18 mouse cellular contexts compared by ENCODE assay signal in the genomic region with DNA sequence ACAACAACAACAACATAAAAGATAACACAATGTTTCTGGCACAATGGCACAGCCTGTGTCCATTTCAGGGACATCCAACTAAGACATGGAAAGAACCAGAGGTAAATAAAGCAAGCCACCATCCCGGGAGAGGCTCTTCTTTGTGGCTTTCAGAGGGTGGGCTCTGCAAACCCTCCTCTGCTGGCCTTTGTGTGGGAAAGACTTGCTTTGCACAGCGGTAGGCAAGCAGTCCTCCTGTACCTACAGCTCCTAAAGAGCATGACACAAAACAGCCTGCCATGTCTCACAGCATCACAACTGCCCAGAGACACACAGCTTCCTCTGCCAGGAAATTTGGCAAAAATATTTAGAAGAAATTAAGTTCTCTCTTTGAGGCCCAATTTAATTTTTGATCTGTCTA.
"Had no signal": no experiment of that assay in that cellular context is flagged by ENCODE, and none has a peak within 500 bp of the region (broad histone marks: within the 10 kb centered on the region; RNA-seq: fewer than 3 reads in every experiment).

No protein-coding gene starts in this region.

- DNase-seq: lung, adult 18-20 months; lung, embryonic 14.5 days; lung, postnatal 10 days; lung, postnatal 4 days; retina, postnatal 1 day; right cerebral cortex, adult 18-20 months; right cerebral cortex, postnatal 25 days; right cerebral cortex, postnatal 4 days; spleen, adult 18-20 months; thymus, adult 18-20 months; thymus, postnatal 14 days; thymus, postnatal 36 days had no signal

- H3K27ac ChIP-seq: liver, embryonic 14.5 days; midbrain, embryonic 10.5 days; midbrain, embryonic 15.5 days; neural tube, embryonic 13.5 days; neural tube, embryonic 15.5 days had no signal

- H3K4me2 ChIP-seq: lung, embryonic 14.5 days; midbrain, embryonic 15.5 days; neural tube, embryonic 13.5 days; neural tube, embryonic 15.5 days had no signal

- H3K4me1 ChIP-seq: midbrain, embryonic 15.5 days; neural tube, embryonic 15.5 days had no signal

- H3K36me3 ChIP-seq: midbrain, embryonic 15.5 days had no signal

- H3K4me3 ChIP-seq: midbrain, embryonic 10.5 days; midbrain, embryonic 15.5 days; myocyte; neural tube, embryonic 13.5 days; neural tube, embryonic 15.5 days had no signal

- ATAC-seq: midbrain, embryonic 15.5 days had no signal

- H3K27me3 ChIP-seq: midbrain, embryonic 15.5 days; neural tube, embryonic 13.5 days; neural tube, embryonic 15.5 days had no signal

- H3K9ac ChIP-seq: liver, embryonic 14.5 days; lung, embryonic 14.5 days; midbrain, embryonic 15.5 days; neural tube, embryonic 13.5 days; neural tube, embryonic 15.5 days had no signal

- H3K9me3 ChIP-seq: midbrain, embryonic 10.5 days; midbrain, embryonic 15.5 days; neural tube, embryonic 13.5 days; neural tube, embryonic 15.5 days had no signal
